Mouse (Mus musculus) lung, postnatal 0 days (tissue): ENCODE results near the gene Zdhhc8. TPM values are rescaled to one million over a fixed set of nuclear protein-coding genes. Genes with fewer than 3 reads are reported as not detected.
"Not testable (repeated sequence)": the region's sequence is repeated elsewhere in the genome, so short reads cannot be mapped to it uniquely, and the experiment has no call there.

Source experiments
- ATAC-seq: fragments of 200-750 bp; cut with Nextera tagmentation; 2 replicates; pipeline ENCODE4 v1.8.0; 2017; ENCODE audit warnings: moderate library complexity
- DNase-seq: peaks from one replicate; pipeline ENCODE4 v3.0.0-alpha.2; 2016; ENCODE audit warnings: low spot score
- H3K27ac ChIP-seq: fragments of 300-500 bp; sonication (generic); 2 replicates; pipeline ENCODE4 v1.5.1; 2014; ENCODE audit warnings: antibody characterized with exemption, mild to moderate bottlenecking, low read length, mixed read lengths
- H3K27me3 ChIP-seq: fragments of 300-500 bp; sonication (generic); replicated peaks from 2 replicates; pipeline ENCODE4 v1.6.1; 2014; ENCODE audit warnings: low read length, mixed read lengths; ENCODE audit not compliant: insufficient read depth
- H3K36me3 ChIP-seq: fragments of 300-500 bp; sonication (generic); 2 replicates; pipeline ENCODE4 v1.6.1; 2014; ENCODE audit warnings: low read length, mixed read lengths; ENCODE audit not compliant: insufficient read depth
- H3K4me1 ChIP-seq: fragments of 300-500 bp; sonication (generic); 2 replicates; pipeline ENCODE4 v1.6.1; 2014; ENCODE audit warnings: antibody characterized with exemption, low read depth, low read length, mixed read lengths; ENCODE audit not compliant: insufficient read depth
- H3K4me2 ChIP-seq: fragments of 300-500 bp; sonication (generic); replicated peaks from 2 replicates; pipeline ENCODE4 v1.6.1; 2014; ENCODE audit warnings: low read depth, mild to moderate bottlenecking, low read length, moderate library complexity, mixed read lengths
- H3K4me3 ChIP-seq: fragments of 300-500 bp; sonication (generic); 2 replicates; pipeline ENCODE4 v1.5.1; 2014; ENCODE audit warnings: low read depth, low read length
- H3K9ac ChIP-seq: fragments of 300-500 bp; sonication (generic); replicated peaks from 2 replicates; pipeline ENCODE4 v1.6.1; 2014; ENCODE audit warnings: low read depth, mild to moderate bottlenecking
- H3K9me3 ChIP-seq: fragments of 300-500 bp; sonication (generic); 2 replicates; pipeline ENCODE4 v1.6.1; 2016; ENCODE audit warnings: low read length, mixed read lengths
- CTCF ChIP-seq: IDR thresholded peaks from 2 replicates; pipeline ENCODE4 v1.5.1; 2016; ENCODE audit warnings: antibody characterized with exemption, mild to moderate bottlenecking
- EP300 ChIP-seq: IDR thresholded peaks from 2 replicates; pipeline ENCODE4 v1.6.1; 2016; ENCODE audit warnings: antibody characterized with exemption, mild to moderate bottlenecking, control low read depth
- WGBS: fragments of 180-500 bp; shearing (Covaris S2); extraction: QIAGEN DNeasy Blood & Tissue Kit; methylation state at CpG from one replicate; pipeline ENCODE4 v1.1.7; 2014; 5-methylcytosine and 5-hydroxymethylcytosine counted together
- polyA plus RNA-seq: library from polyadenylated mRNA; unstranded; fragments of >200 nt; fragmentation: Nextera tagmentation; extraction: Ambion mirVana; gene quantifications from 2 replicates; pipeline ENCODE4 v1.2.1, GENCODE M21; 2015

Zdhhc8 gene
- polyA plus RNA-seq, 1 experiment from 2014 or later: 13.9 TPM

GRCm38 (mm10) chr16:18203430-18204091 is 31.4 kb downstream of the Zdhhc8 start:
- DNase-seq (no peak), ATAC-seq (no peak)
- Histone ChIP-seq H3K9ac (no peak overlapping the region), H3K4me1 (no peaks in the 10 kb centered on the region), H3K27me3 (no peaks in the 10 kb centered on the region), H3K9me3 (no peaks in the 10 kb centered on the region), H3K4me3 (no peak overlapping the region), H3K27ac (no peak overlapping the region), H3K4me2 (no peak overlapping the region), H3K36me3 (no peaks in the 10 kb centered on the region)
- TF ChIP-seq CTCF (no peak), EP300 (no peak)
- WGBS: 62% methylated on average over 7 of the region's 7 CpGs

GRCm38 (mm10) chr16:18202061-18202460 is 32.9 kb downstream of the Zdhhc8 start:
- ATAC-seq (no peak), DNase-seq (no peak)
- Histone ChIP-seq H3K9me3 (no peaks in the 10 kb centered on the region), H3K4me1 (no peaks in the 10 kb centered on the region), H3K9ac (no peak overlapping the region), H3K27me3 (no peaks in the 10 kb centered on the region), H3K36me3 (no peaks in the 10 kb centered on the region), H3K4me2 (no peak overlapping the region), H3K4me3 (no peak overlapping the region), H3K27ac (no peak overlapping the region)
- 88% methylated on average over 1 of the region's 1 CpGs for WGBS
- TF ChIP-seq CTCF (no peak), EP300 (no peak)

GRCm38 (mm10) chr16:18201620-18202019 is 33.3 kb downstream of the Zdhhc8 start:
- Histone ChIP-seq H3K27me3 (no peaks in the 10 kb centered on the region), H3K9ac (no peak overlapping the region), H3K9me3 (no peaks in the 10 kb centered on the region), H3K36me3 (no peaks in the 10 kb centered on the region), H3K4me1 (no peaks in the 10 kb centered on the region), H3K4me3 (no peak overlapping the region), H3K4me2 (no peak overlapping the region), H3K27ac (no peak overlapping the region)
- no peak for TF ChIP-seq EP300
- no peak for ATAC-seq
- WGBS: 19% methylated on average over 1 of the region's 1 CpGs
- no peak for DNase-seq

- DNase-seq (no peak), ATAC-seq (no peak)
- H3K4me2 ChIP-seq: no peak overlapping the region
- 64% methylated on average over 2 of the region's 2 CpGs for WGBS
- no peaks in the 10 kb centered on the region for H3K4me1 ChIP-seq
- H3K9ac ChIP-seq: no peak overlapping the region
- no peak overlapping the region for H3K27ac ChIP-seq
- H3K36me3 ChIP-seq: no peaks in the 10 kb centered on the region
- TF ChIP-seq EP300: no peak
- no peak for TF ChIP-seq CTCF
- H3K27me3 ChIP-seq: no peaks in the 10 kb centered on the region
- no peak overlapping the region for H3K4me3 ChIP-seq
- H3K9me3 ChIP-seq: no peaks in the 10 kb centered on the region
Measured at GRCm38 (mm10) chr16:18200062-18200461, 34.9 kb downstream of the Zdhhc8 start.

- Histone ChIP-seq H3K4me3 (no peak overlapping the region), H3K4me2 (no peak overlapping the region), H3K36me3 (no peaks in the 10 kb centered on the region), H3K27ac (no peak overlapping the region), H3K4me1 (no peaks in the 10 kb centered on the region), H3K9ac (no peak overlapping the region), H3K9me3 (no peaks in the 10 kb centered on the region), H3K27me3 (no peaks in the 10 kb centered on the region)
- no peak for ATAC-seq
- TF ChIP-seq CTCF (no peak), EP300 (no peak)
- WGBS: 68% methylated on average over 10 of the region's 10 CpGs
- DNase-seq: no peak
Measured at GRCm38 (mm10) chr16:18198365-18199098, 36.4 kb downstream of the Zdhhc8 start.

GRCm38 (mm10) chr16:18197881-18198280 is 37.1 kb downstream of the Zdhhc8 start:
- WGBS: 69% methylated on average over 6 of the region's 6 CpGs

GRCm38 (mm10) chr16:18195561-18195960 is 39.4 kb downstream of the Zdhhc8 start:
- WGBS: 50% methylated on average over 3 of the region's 3 CpGs
- not testable (repeated sequence) for H3K27ac ChIP-seq

More at GRCm38 (mm10) chr16:18197881-18198280, 37.1 kb downstream of the Zdhhc8 start:
- no peak for TF ChIP-seq EP300
- no peak for TF ChIP-seq CTCF
- DNase-seq (no peak), ATAC-seq (no peak)
- Histone ChIP-seq H3K4me1 (no peaks in the 10 kb centered on the region), H3K4me2 (no peak overlapping the region), H3K27me3 (no peaks in the 10 kb centered on the region), H3K27ac (no peak overlapping the region), H3K4me3 (no peak overlapping the region), H3K9me3 (no peaks in the 10 kb centered on the region), H3K36me3 (no peaks in the 10 kb centered on the region), H3K9ac (no peak overlapping the region)

More at GRCm38 (mm10) chr16:18195561-18195960, 39.4 kb downstream of the Zdhhc8 start:
- H3K9me3 ChIP-seq, H3K4me1 ChIP-seq, H3K4me3 ChIP-seq, H3K36me3 ChIP-seq, H3K27me3 ChIP-seq, H3K4me2 ChIP-seq, DNase-seq, ATAC-seq, H3K9ac ChIP-seq: not testable (repeated sequence)
